Mouse (Mus musculus): ENCODE measurements at regions not wholly inside any gene's neighbourhood (a gene's known extent, or its start where the extent isn't known, plus 50 kb on each side); places are given as distances from the start of the nearest gene placed in this dataset.
A peak's percentile ranks its signal among the peaks of the same experiment; 100 is the strongest.

GRCm38 (mm10) chr9:32815473-32815872, 179.5 kb downstream of the Ets1 start:
- TF ChIP-seq POLR2A (IDR thresholded peaks at IDR 0.05; ENCODE audit: borderline replicate concordance, extremely low read depth, insufficient read depth, insufficient read length, poor library complexity, severe bottlenecking) (no peak), CTCF (IDR thresholded peaks at IDR 0.05; ENCODE audit: borderline replicate concordance, extremely low read depth, insufficient read depth, insufficient read length) (no peak)
- no peak for DNase-seq (ENCODE audit: low read depth)

- TF ChIP-seq CTCF (IDR thresholded peaks at IDR 0.05; ENCODE audit: borderline replicate concordance, extremely low read depth, insufficient read depth, insufficient read length) (no peak), POLR2A (IDR thresholded peaks at IDR 0.05; ENCODE audit: borderline replicate concordance, extremely low read depth, insufficient read depth, insufficient read length, poor library complexity, severe bottlenecking) (no peak)
- DNase-seq (ENCODE audit: low read depth): no peak
Measured at GRCm38 (mm10) chr9:32816649-32817425, 180.8 kb downstream of the Ets1 start.

- TF ChIP-seq POLR2A (IDR thresholded peaks at IDR 0.05; ENCODE audit: borderline replicate concordance, extremely low read depth, insufficient read depth, insufficient read length, poor library complexity, severe bottlenecking) (no peak), CTCF (IDR thresholded peaks at IDR 0.05; ENCODE audit: borderline replicate concordance, extremely low read depth, insufficient read depth, insufficient read length) (no peak)
- DNase-seq (ENCODE audit: low read depth): no peak
Measured at GRCm38 (mm10) chr9:32817442-32818358, 181.7 kb downstream of the Ets1 start.

DNA sequence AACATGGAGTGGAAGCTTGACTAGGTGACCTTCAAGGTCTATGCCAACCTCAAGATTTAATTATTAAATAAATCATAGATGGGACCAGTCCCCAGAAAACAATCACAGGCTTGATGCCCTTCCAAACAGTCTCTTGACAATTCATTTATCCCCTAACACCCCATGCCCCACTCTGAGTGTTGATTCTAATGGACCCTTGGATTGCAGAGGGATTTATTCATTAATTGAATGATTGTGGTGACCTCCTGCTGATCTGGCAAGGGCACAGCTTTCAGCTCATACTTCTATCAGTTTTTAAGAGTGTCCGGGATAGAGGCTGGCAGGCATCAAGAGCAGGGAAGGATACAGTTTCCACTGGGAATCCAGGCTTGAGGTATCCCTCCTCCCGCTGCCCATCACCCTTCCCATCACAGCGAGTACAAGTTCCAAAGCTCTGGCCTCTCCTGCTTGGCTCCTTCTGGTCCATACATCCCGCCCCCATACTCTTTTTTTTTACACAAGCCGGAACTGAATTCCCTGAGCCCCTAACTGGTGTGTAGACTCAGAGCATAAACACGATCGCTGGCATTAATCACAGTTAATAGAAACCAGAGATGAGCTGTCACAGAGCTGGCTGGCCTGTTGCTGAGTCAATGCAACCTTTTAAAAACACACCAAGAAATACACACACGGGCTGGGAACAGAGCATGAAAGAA, 187.6 kb downstream of the Ets1 start:
- no peak for TF ChIP-seq CTCF (IDR thresholded peaks at IDR 0.05; ENCODE audit: borderline replicate concordance, extremely low read depth, insufficient read depth, insufficient read length)
- DNase-seq (ENCODE audit: low read depth): peak; percentile 39

- DNase-seq (ENCODE audit: low read depth): peak; percentile 20
- TF ChIP-seq POLR2A (IDR thresholded peaks at IDR 0.05; ENCODE audit: borderline replicate concordance, extremely low read depth, insufficient read depth, insufficient read length, poor library complexity, severe bottlenecking): no peak
- no peak for TF ChIP-seq CTCF (IDR thresholded peaks at IDR 0.05; ENCODE audit: borderline replicate concordance, extremely low read depth, insufficient read depth, insufficient read length)
Measured at GRCm38 (mm10) chr9:32824134-32824531, 188.1 kb downstream of the Ets1 start.

DNA sequence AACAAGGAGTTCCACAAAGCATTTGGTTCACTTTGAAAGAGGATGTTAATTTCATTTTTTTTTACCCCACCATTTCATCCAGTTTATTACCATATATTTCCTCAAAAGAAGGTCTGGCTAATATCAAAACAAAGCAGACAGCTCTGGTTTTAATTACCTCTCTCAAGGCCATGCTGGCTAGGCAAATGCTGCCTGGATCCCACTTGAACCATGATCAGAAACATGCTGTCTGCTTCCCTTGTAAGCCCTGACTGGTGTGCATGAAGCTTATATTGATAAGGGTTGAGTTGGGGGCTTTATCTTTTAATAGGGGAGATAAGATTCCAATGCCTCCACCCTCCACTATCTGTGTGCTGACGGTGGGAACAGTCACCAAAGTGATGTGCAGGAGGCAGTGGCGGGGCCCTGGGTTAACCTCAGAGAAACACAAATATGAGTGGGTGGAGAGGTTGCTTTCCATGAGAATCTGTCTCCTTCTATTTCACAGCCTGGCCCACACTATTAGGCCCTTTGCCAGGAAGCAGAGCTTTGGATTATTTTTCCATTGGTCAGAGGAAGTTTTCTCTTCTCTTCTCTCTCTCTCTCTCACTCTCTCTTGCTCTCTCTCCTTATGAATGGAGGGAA, 194.4 kb downstream of the Ets1 start:
- no peak for DNase-seq (ENCODE audit: low read depth)
- no peak for TF ChIP-seq POLR2A (IDR thresholded peaks at IDR 0.05; ENCODE audit: borderline replicate concordance, extremely low read depth, insufficient read depth, insufficient read length, poor library complexity, severe bottlenecking)
- no peak for TF ChIP-seq CTCF (IDR thresholded peaks at IDR 0.05; ENCODE audit: borderline replicate concordance, extremely low read depth, insufficient read depth, insufficient read length)

GRCm38 (mm10) chr9:32833373-32833772, 197.4 kb downstream of the Ets1 start:
- no peak for DNase-seq (ENCODE audit: low read depth)
- TF ChIP-seq POLR2A (IDR thresholded peaks at IDR 0.05; ENCODE audit: borderline replicate concordance, extremely low read depth, insufficient read depth, insufficient read length, poor library complexity, severe bottlenecking): no peak
- TF ChIP-seq CTCF (IDR thresholded peaks at IDR 0.05; ENCODE audit: borderline replicate concordance, extremely low read depth, insufficient read depth, insufficient read length): no peak

GRCm38 (mm10) chr9:32834751-32835625, 199.0 kb downstream of the Ets1 start:
- TF ChIP-seq CTCF (IDR thresholded peaks at IDR 0.05; ENCODE audit: borderline replicate concordance, extremely low read depth, insufficient read depth, insufficient read length): no peak
- no peak for TF ChIP-seq POLR2A (IDR thresholded peaks at IDR 0.05; ENCODE audit: borderline replicate concordance, extremely low read depth, insufficient read depth, insufficient read length, poor library complexity, severe bottlenecking)
- DNase-seq (ENCODE audit: low read depth): no peak

DNA sequence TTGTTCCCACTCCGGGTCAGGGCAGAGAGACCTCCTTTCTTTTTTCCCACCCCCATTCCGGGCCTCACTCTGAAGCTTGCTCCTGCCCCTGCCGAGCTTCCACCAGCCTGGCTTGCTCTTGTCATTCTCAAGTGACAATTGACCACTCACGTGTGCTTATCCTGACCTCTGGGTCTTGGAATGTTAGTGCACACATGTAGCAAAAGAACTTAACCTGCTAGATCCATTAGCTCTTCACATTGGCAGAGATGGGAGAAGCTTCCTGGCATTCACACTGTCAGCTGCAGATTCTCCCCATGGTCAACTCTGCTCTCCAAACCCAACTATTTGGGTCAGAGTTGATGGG, 199.6 kb downstream of the Ets1 start:
- no peak for DNase-seq (ENCODE audit: low read depth)
- TF ChIP-seq CTCF (IDR thresholded peaks at IDR 0.05; ENCODE audit: borderline replicate concordance, extremely low read depth, insufficient read depth, insufficient read length) (no peak), POLR2A (IDR thresholded peaks at IDR 0.05; ENCODE audit: borderline replicate concordance, extremely low read depth, insufficient read depth, insufficient read length, poor library complexity, severe bottlenecking) (no peak)

DNA sequence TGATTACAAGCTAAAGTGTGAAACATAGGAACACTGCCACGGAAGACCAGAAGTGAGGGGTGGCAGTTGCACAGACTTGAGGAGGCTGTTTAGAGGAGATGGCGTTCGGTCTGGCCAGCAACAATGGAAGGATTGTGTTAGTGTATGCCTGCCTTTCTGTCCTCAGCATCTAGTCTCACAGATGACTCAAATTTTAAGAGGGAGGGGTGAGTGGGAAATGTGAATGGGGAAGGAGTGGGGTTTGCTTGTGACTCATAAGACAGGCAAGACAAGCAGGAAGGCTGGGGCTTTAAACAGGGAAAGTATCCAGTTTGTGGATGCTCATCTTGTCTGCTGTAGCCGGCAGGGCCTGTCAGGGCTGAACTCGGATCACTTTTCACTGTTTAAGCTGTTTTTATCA, 200.3 kb downstream of the Ets1 start:
- TF ChIP-seq POLR2A (IDR thresholded peaks at IDR 0.05; ENCODE audit: borderline replicate concordance, extremely low read depth, insufficient read depth, insufficient read length, poor library complexity, severe bottlenecking) (no peak), CTCF (IDR thresholded peaks at IDR 0.05; ENCODE audit: borderline replicate concordance, extremely low read depth, insufficient read depth, insufficient read length) (no peak)
- no peak for DNase-seq (ENCODE audit: low read depth)

Data from brain, embryonic 14.5 days (tissue).